Mouse (Mus musculus): Measurements from ENCODE around the gene Slc24a3. TPM values are rescaled to one million over a fixed set of nuclear protein-coding genes. Genes with fewer than 3 reads are reported as not detected.
A peak's percentile ranks its signal among the peaks of the same experiment; 100 is the strongest.

Gene Slc24a3
- 54.4 and 91.7 TPM in 2 replicates for polyA plus RNA-seq (2012; rRNA removed)

- peak; percentile 72 for DNase-seq (ENCODE audit: low spot score)
Measured at GRCm38 (mm10) chr2:145167664-145168360, at the start of gene Slc24a3. TSS of gene Slc24a3 (plus strand) at chr2:145167754.

GRCm38 (mm10) chr2:145117762-145118161 lies 49.8 kb upstream of the Slc24a3 start:
- no peak for DNase-seq (ENCODE audit: low spot score)

DNA sequence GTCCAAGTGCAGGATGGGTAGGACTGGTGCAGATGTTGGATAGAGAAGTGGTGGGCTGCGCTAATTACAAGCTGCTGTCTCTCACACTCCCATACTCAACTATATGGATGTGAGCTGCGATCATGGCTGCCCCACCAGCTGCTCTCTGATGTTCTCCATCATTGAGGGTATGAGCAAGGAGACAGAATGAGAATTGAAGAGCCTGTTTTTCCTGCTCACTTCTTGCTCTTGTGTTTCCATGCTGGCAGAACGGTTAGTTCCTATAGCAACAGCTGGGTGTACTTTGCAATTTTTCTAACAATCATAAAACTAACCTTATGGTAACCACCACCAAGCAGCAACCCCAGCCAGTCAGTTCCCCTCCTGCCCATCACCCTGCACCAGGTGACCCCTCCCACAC lies 39.8 kb upstream of the Slc24a3 start:
- DNase-seq (ENCODE audit: low spot score), result no peak

- no peak for DNase-seq (ENCODE audit: low spot score)
Measured at GRCm38 (mm10) chr2:145136625-145137291, 30.8 kb upstream of the Slc24a3 start.

GRCm38 (mm10) chr2:145150407-145150806 lies 17.1 kb upstream of the Slc24a3 start:
- DNase-seq (ENCODE audit: low spot score), result no peak

- no peak for DNase-seq (ENCODE audit: low spot score)
Measured at GRCm38 (mm10) chr2:145150821-145151220, 16.7 kb upstream of the Slc24a3 start.

DNA sequence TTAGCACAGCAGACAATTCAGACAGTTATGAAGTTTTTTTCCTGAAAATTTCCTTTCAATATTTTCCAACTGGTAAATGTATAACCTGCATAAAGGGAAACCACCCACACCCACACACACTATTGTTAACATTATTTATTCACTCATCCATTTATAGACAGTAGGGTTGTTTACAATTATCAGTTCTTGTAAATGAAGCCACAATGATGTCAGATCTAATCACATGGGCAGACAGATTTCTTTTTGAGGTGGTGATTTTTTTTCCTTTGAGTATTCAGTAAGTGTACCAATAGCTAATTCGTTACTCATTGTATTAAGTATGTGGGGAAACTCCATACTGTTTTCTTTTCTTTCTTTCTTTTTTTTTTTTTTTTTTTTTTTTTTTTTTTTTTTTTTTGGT lies 15.3 kb upstream of the Slc24a3 start:
- no peak for DNase-seq (ENCODE audit: low spot score)

- no peak for DNase-seq (ENCODE audit: low spot score)
Measured at GRCm38 (mm10) chr2:145158972-145159371, 8.6 kb upstream of the Slc24a3 start.

GRCm38 (mm10) chr2:145161046-145161700 lies 6.4 kb upstream of the Slc24a3 start:
- peak; percentile 79 for DNase-seq (ENCODE audit: low spot score)

DNA sequence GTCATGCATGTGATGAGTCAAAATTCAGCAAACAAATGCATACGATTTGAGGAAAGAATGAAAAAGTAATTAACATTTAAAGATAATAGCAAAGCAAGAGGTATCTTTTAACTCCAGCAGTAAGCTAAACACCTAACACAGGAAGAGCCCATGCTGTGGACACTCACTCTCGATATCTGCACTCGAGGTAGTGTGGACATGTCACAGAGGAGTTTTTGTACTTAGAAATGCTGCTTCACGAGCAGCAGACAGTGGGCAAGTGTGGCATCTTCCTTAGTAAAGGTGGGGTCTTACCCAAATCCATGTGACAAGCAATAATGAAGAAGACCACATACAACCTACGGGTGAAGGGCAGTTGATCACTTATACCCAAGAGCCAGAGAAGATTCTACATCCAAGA lies 3.5 kb upstream of the Slc24a3 start:
- no peak for DNase-seq (ENCODE audit: low spot score)

DNA sequence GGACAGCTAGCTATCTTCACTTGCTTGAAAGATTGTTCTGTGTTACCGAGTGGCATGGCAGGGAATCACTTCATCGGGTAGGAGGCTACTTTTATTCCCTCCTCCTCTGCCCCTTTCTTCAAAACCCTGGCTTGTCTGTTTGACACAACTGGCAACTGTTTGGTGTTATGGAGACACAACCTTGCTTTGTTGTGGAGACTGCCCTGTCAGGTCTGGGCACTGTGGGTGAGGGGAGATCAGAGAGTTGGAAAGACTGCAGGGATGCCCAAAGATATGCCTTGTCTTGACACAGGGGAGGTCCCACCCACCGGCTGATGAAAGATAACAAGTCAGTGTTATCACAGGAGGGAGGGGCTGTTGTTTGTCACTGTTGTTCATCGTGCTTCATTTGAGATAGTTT lies 3.0 kb upstream of the Slc24a3 start:
- DNase-seq (ENCODE audit: low spot score), result no peak

GRCm38 (mm10) chr2:145165076-145165475 lies 2.5 kb upstream of the Slc24a3 start:
- DNase-seq (ENCODE audit: low spot score), result no peak

- DNase-seq (ENCODE audit: low spot score), result no peak
Measured at GRCm38 (mm10) chr2:145165854-145166253, 1.7 kb upstream of the Slc24a3 start.

GRCm38 (mm10) chr2:145167051-145167663 lies 397 bp upstream of the Slc24a3 start:
- DNase-seq (ENCODE audit: low spot score), result peak; percentile 48

DNA sequence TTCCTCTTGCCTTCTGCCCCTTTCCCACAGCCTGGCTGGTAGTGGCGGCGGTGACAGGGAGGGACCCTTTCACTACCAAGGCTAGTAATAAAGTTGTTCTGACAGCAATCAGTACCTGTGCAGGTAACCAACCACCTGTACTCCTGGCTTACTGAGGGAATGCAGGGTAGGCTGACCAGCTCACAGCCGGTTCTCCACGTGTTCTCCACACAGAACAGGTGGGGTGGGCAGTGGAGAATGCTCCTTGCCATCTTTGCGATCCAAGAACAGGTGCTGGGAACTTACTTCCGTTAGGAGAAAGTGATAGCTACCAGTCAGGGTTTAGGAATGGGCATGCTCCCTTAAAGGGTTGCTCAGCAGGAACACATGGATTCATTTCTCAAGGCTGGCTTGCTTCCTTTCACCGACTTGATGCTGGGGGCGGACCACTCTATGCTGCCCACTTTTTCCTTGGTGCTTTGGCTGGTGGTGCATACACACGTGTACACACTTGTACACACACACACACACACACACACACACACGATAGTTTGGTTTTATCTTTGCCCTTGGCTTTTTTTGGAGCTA lies 934 bp downstream of the Slc24a3 start:
- DNase-seq (ENCODE audit: low spot score), result no peak

- DNase-seq (ENCODE audit: low spot score), result no peak
Measured at GRCm38 (mm10) chr2:145172978-145173655, 5.6 kb downstream of the Slc24a3 start.

- no peak for DNase-seq (ENCODE audit: low spot score)
Measured at GRCm38 (mm10) chr2:145175036-145175435, 7.5 kb downstream of the Slc24a3 start.

DNA sequence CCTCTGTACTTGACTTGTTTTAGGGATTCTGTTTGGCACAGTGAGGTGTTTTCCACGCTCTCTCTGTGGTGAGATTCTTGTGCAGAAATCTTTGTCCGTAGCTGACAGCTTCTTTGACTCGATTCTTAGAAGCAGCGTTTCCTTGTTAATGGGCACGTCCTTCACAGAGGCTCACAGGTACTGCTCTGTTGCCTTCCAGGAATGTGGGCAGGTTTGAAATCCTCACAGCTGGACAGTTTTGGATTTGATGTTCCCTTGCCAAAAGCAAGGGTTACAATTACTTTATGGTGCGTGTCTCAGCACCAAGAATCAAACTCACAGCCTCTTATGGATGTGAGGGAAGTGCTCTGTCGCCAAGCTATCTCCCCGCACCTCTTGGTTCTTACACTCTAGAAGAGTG lies 14.9 kb downstream of the Slc24a3 start:
- DNase-seq (ENCODE audit: low spot score), result no peak

DNA sequence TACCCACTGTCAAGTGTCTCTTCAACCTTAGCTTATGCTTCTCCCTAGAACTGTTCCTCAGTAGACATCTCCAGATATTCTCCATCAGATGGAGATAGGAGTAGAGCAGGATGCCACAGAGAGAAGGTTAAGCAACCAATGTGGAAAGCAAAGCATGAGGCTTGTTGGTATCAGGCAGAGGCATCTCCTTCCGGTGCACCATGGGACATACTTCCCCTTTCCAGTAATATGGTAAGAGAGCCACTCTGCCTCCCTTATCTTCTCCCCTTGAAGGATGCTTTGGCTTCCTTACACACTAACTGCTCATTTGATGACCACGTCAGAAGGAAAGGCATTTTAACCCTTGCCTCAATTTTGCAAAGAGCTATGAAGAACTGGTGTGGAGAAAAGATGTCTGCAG lies 21.3 kb downstream of the Slc24a3 start:
- DNase-seq (ENCODE audit: low spot score), result no peak

DNA sequence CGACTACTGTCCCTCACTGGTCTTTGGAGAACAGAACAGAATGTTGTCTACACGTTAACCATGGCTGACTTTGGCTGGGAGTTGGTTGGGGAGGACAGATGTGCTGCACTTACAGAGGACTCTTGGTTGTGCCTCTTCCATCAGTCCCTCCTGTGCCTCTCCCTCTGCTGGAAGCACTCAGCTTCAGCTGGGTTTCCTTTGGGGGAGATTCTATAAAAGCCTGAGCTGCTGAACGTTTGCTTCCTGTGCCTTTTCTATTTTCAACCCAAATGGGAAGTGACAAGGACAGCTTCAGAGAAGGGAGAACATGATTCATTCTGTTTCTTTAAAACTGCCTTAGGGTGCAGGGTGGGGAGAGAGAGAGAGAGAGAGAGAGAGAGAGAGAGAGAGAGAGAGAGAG lies 28.5 kb downstream of the Slc24a3 start:
- DNase-seq (ENCODE audit: low spot score), result no peak

GRCm38 (mm10) chr2:145196501-145197042 lies 29.0 kb downstream of the Slc24a3 start:
- DNase-seq (ENCODE audit: low spot score), result no peak

Measured in urinary bladder, adult 2 months (tissue).